Mouse (Mus musculus) C2C12 (cell line): Measurements from ENCODE around the gene Ubtd2.

ENCODE experiments used
- CEBPB ChIP-seq: IDR thresholded peaks from one replicate; pipeline ENCODE4 v1.6.1; 2011; ENCODE audit warnings: low read depth, mild to moderate bottlenecking, control low read depth, moderate library complexity
- CTCF ChIP-seq: IDR thresholded peaks from one replicate; pipeline ENCODE4 v1.5.1; 2011; ENCODE audit not compliant: control insufficient read depth, insufficient read depth, insufficient read length
- FOSL1 ChIP-seq: IDR thresholded peaks from one replicate; pipeline ENCODE4 v1.8.0; 2011; ENCODE audit warnings: mild to moderate bottlenecking, low read length; ENCODE audit not compliant: poor library complexity, insufficient read depth, severe bottlenecking
- MAX ChIP-seq: IDR thresholded peaks from one replicate; pipeline ENCODE4 v1.6.1; 2011; ENCODE audit warnings: mild to moderate bottlenecking, control low read depth
- MYOD1 ChIP-seq: IDR thresholded peaks from one replicate; pipeline ENCODE4 v1.6.1; 2011; ENCODE audit warnings: low read depth; ENCODE audit not compliant: control insufficient read depth, insufficient read length
- MYOG ChIP-seq: IDR thresholded peaks from one replicate; pipeline ENCODE4 v1.6.1; 2011; ENCODE audit not compliant: control insufficient read depth, insufficient read length; ENCODE audit errors: extremely low read depth
- USF1 ChIP-seq: IDR thresholded peaks from one replicate; pipeline ENCODE4 v1.6.1; 2011; ENCODE audit warnings: low read depth, mild to moderate bottlenecking, control low read depth, moderate library complexity

DNA sequence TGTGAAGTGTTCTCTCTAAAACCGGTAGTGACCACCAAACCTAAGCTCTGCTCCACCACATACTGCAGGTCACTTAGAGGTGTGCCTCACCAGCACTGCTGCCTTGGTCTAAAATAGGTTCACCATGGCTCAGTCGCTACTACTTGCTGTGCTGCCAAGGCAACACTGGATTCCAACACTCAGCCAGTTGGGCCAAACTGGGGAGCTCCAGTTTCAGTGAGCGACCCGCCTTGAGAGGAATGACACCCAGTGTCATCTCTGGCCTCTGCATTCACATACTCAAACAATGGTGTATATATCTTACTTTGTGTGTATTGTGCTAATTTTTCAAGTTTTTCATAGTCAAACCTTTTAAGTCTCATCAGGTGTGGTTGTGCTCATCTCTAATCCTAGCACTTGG lies 63.6 kb downstream of the Ubtd2 start:
- TF ChIP-seq CTCF (no peak), USF1 (no peak), CEBPB (no peak), MYOG (no peak), MAX (no peak), MYOD1 (no peak), FOSL1 (no peak)
